Mouse (Mus musculus) splenic B cell, adult 2 months (primary cell): ENCODE results near the gene Ccdc82.

Source experiments
- DNase-seq: peaks from one replicate; pipeline ENCODE4 v3.0.0-alpha.2; 2011; ENCODE audit warnings: low read depth, low spot score
- H3K27me3 ChIP-seq: 2 replicates; pipeline ENCODE4 v1.6.1; 2012; ENCODE audit warnings: mild to moderate bottlenecking, low read length, moderate library complexity, mixed read lengths; ENCODE audit not compliant: control insufficient read depth, poor library complexity, insufficient read depth, severe bottlenecking
- H3K36me3 ChIP-seq: 2 replicates; pipeline ENCODE4 v1.6.1; 2012; ENCODE audit warnings: mild to moderate bottlenecking, low read length, moderate library complexity, mixed read lengths; ENCODE audit not compliant: control insufficient read depth, poor library complexity, insufficient read depth, severe bottlenecking

Ccdc82 gene

DNA sequence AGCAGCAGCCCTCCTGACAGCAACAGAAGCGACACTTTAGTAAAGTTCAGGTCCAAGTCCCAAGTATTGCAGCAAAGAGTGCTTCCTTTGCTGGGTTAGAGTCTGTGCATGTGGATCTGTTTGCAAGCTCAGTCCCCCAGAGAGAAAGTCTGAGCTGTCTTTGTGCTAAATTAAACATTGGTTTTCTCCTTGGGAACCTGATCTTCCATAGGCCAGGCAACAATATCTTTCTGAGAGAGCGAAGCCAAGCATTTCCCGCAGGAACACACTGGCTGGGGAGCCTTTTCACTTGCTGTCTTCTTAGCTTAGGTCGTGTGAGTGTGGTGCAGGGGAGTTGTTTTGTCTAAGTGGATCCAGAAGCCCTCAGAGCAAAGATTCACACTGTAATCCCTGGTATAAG is 60.5 kb downstream of the Ccdc82 start:
- no peaks in the 10 kb centered on the region for H3K36me3 ChIP-seq
- DNase-seq = no peak
- no peaks in the 10 kb centered on the region for H3K27me3 ChIP-seq

GRCm38 (mm10) chr9:13308718-13309117 is 62.0 kb downstream of the Ccdc82 start:
- no peak for DNase-seq
- no peaks in the 10 kb centered on the region for H3K36me3 ChIP-seq
- no peaks in the 10 kb centered on the region for H3K27me3 ChIP-seq

DNA sequence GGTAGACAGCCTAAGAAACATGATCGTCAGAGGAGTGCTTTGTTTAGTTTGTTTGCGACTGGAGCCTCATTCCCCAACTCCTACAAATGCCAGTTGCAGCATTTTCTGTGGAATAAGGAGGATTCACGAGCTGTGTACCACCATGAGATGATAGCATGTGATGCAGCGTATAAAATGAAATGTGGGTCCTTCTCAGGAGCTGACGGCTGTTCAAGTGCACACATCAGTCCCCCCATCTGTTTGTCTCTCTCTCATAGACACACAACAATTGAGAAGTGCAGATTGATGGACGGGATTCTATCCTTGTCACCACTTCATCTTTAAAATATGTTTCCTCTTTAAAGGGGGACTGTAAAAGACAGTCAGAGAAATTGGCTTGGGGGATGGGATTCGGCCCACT is 63.1 kb downstream of the Ccdc82 start:
- no peak for DNase-seq
- no peaks in the 10 kb centered on the region for H3K27me3 ChIP-seq
- no peaks in the 10 kb centered on the region for H3K36me3 ChIP-seq

DNA sequence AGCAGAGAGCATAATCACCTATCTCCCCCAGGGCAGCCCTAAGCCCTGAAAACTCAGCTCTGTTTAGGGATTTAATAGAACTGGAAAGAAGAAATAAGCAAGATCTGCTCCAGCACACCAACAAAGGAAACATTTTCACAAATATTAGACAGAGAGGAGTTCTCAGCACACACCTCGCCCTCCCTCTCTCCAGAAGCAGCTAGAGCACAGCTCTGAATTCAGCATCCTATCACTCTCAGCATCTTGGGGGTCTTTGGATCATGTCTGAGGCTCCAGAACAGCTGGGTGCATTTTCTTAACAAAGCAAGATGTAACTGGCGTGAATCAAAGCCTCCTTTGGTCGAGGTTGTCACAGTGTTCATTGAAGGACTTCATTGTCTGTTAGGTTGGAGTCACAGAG is 63.5 kb downstream of the Ccdc82 start:
- H3K27me3 ChIP-seq = no peaks in the 10 kb centered on the region
- no peak for DNase-seq
- H3K36me3 ChIP-seq = no peaks in the 10 kb centered on the region

DNA sequence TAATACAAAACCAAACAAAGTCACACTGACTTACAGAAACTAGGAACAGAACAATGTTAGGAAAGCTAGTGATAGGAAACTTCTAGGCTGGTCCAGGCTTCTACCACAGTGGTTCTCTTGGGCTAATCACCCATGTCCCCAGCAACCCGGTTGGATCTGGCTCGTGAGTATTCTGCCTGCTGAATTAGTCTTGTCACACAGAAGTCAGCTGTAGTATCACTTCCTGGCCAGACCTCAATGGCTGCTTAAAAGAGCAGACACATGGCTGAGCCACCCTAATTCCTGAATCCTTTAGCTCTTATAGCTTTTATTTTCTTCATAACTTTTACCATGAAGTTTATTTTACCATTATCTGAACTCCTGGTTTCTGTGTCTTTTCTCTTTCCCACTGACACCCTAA is 64.3 kb downstream of the Ccdc82 start:
- peak; percentile 33 for DNase-seq
- H3K27me3 ChIP-seq = no peaks in the 10 kb centered on the region

DNA sequence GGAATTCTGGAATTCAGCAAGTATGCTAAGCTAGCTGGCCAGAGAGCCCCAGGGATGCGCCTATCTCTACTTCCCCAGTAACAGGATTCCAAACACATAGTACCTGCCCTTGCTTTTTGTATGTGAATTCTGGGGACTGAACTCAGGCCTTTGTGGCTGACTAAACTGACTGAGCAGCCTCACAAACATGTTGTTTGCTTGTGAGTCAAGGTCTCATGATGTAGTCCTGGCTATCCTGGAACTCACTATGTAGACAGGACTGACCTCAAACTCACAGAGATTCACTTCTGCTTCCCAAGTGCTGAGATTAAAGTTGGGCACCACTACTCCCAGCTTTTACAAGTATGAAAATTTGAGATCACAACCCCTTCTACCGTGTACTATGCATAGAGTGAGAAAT is 67.2 kb downstream of the Ccdc82 start:
- no peaks in the 10 kb centered on the region for H3K27me3 ChIP-seq
- H3K36me3 ChIP-seq = no peaks in the 10 kb centered on the region
- DNase-seq = no peak

More for the DNA sequence above, 64.3 kb downstream of the Ccdc82 start:
- H3K36me3 ChIP-seq = no peaks in the 10 kb centered on the region

DNA sequence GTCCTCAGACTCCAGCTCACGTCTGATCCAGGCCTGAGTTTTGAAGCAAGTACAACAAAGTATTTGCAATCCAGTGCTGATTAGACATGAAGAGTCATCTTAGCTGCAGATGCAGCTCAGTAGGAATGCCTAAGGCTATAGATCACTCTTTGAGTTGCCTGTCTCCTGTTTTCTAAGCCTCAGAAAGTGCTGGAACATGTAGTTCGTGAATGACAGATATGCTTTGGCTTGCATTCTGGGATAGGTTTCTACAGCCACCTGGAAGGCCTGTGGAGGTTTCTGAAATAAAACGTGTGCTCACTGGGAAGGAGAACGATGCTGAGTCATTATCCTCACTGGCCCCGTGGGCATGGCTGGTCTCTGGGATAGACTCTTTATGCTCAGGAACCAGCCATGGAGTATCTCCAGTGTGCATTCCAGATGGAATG is 67.8 kb downstream of the Ccdc82 start:
- no peaks in the 10 kb centered on the region for H3K27me3 ChIP-seq
- no peaks in the 10 kb centered on the region for H3K36me3 ChIP-seq
- no peak for DNase-seq

DNA sequence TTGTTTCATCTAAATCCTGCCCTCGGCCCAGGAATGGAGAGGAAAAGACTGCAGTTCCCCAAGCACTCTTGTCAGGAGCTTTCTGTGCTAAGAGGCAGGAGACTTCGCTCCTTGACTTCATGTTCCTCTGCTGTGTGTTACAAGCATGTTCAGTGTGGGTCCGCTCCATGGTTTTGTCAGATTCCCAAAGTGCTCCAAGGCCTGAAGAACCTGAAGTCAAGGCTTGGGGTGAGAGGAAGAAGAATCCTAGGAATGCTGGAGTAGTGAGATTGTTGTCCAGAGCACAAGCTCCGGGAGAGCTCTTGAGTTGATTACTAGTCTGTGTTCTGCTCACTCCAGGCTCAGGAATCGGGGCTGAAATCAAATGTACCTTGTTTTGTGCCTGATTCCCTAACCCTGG is 68.6 kb downstream of the Ccdc82 start:
- no peaks in the 10 kb centered on the region for H3K36me3 ChIP-seq
- DNase-seq = no peak
- H3K27me3 ChIP-seq = no peaks in the 10 kb centered on the region

- H3K36me3 ChIP-seq = no peaks in the 10 kb centered on the region
- DNase-seq = no peak
- no peaks in the 10 kb centered on the region for H3K27me3 ChIP-seq
These were observed 72.8 kb downstream of the Ccdc82 start for GRCm38 (mm10) chr9:13319566-13319965.

DNA sequence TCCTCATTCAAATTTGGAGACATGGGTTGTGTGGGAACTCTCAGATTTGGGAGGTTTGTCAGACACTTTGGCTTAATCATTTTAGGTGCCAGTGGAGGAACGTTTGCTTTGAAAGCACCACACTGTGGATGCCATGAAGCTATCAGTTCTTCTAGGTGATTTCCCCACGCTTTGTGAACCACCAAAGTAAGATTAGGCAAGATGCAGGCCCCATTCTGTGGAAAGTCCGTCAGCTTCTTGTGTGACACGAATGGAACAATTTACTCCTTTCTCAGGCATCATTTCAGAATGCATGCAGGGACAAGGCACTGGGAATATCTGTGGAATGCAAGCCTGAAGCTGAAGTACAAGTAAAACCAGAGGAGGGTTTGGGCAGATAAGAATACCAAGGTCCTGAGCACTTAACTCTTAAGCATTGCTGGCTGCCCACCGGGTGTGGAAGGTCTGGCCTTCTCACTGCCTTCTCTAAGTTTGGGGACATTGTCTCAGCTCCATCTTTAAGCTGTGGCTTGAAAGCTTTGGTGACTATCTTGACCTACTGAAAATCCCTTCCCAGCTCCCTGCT is 74.1 kb downstream of the Ccdc82 start:
- DNase-seq = no peak
- H3K36me3 ChIP-seq = no peaks in the 10 kb centered on the region
- no peaks in the 10 kb centered on the region for H3K27me3 ChIP-seq

DNA sequence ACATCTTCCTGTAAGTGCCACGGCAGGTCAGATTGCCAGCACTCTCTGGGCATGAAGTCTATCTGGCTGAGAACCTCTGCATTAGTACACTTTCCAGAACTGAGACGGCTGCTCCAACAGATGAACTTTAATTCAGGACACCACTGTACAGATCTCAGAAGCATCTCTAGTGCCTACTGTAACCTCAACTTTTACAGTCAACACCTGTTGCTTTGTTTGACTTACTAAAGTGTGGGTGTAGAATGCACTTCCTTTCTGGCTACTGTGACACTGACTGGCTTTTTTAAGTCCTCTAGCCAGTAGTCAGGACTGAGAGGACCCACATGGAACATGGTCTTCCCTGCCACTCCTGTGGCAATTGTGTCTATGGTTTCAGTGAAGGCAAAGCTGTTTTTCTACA is 76.3 kb downstream of the Ccdc82 start:
- DNase-seq = peak; percentile 30
- H3K36me3 ChIP-seq = no peaks in the 10 kb centered on the region
- no peaks in the 10 kb centered on the region for H3K27me3 ChIP-seq

- DNase-seq = peak; percentile 43
- H3K36me3 ChIP-seq = no peaks in the 10 kb centered on the region
- no peaks in the 10 kb centered on the region for H3K27me3 ChIP-seq
These were observed 76.9 kb downstream of the Ccdc82 start for GRCm38 (mm10) chr9:13323612-13324011.
